Mouse (Mus musculus): ENCODE results near the gene Litaf.
"Not testable (repeated sequence)": the region's sequence is repeated elsewhere in the genome, so short reads cannot be mapped to it uniquely, and the experiment has no call there.

Litaf gene

DNA sequence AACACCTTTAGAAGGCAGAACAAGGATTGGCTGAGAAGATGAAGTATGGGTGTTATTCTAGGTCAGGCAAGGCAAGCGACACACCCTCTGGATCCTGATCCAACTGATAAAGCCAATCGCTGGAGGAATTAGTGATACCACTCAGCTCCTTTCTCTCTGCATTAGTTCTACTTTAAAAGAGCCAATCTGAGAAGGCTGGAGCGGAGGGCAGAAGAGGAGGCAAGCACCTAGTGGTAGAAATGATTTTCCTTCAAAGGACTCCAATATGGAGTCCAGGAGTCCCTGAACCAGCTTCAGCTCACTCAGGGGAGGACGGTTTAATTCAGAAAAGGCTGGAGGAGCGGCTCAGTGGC lies 74.2 kb downstream of the Litaf start:
- no peak for DNase-seq (ENCODE audit: low read depth, low spot score)

DNA sequence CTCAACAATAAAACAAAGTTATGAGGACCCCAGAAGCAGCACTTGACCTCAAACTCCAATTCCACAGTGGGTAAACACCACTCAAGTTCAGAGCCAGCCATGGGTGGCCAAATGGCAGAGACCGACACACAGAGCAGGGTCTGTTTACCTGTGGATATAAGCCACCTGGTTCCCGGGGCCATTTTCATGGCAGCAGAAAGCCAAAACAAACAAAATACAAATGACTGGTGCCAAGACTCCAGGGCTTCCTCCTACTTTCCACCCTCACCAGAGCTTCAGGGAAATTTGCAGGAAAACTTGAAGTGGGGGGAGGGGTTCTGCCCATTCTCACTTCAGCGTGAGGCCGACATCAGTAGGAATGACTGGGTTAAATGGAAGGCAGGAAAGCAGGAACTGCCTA lies 75.2 kb downstream of the Litaf start:
- no peak for DNase-seq (ENCODE audit: low read depth, low spot score)

DNA sequence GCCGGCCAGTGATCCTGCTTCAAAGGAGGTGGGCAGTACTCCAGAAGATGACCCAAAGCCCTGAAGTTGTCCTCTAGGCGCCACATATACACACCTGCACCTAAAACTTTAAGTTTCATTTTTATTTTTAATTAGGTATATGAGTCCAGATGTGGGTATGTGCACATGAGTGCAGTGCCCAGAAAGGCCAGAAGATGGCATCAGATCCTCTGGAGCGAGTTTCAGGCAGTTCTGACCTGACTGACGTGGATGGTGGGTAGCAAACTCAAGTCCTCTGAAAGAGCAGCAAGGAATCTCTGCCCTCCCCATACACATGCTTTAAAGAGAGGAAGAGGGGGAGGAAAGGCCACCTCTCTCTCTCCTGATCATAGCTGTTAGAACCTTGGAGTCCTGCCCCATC lies 76.1 kb downstream of the Litaf start:
- DNase-seq (ENCODE audit: low read depth, low spot score) = no peak

DNA sequence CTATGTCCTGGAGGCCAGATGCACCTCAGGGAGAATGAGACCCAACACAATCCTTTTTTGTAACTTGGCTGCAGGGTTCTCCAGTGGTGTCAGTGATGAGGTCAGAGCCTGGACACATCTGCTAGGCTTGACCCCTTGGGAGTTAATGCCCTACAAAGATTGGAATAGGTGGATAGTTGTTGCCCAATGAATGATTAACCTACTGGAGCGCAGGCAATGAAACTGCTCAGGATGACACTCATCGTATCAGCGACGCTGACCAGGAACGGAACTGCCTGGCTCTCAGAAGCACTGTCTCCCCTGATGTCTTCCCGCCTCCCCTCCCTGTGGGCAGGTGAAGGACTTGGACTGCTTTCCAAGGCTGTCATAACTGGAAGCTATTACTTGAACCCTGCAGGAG lies 76.6 kb downstream of the Litaf start:
- DNase-seq (ENCODE audit: low read depth, low spot score) = no peak

DNA sequence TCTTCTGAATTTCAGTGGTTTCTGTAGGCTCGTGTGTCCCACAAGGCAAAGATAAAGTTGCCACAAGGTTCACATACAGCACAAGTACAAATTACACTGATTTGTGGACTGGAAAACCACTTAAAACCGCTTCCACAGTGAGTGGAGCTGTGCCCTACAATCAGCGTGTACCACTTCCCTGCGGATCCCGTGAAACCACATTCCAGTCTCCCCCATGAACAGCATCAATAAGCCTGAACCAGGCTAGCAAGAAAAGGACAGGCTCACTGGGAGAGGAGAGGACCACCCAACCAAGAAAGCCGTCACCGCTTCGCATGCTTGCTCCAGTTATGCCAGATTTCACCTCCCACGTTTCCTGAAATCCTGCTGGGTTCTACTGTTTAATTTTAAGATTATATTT lies 77.7 kb downstream of the Litaf start:
- DNase-seq (ENCODE audit: low read depth, low spot score) = no peak

DNA sequence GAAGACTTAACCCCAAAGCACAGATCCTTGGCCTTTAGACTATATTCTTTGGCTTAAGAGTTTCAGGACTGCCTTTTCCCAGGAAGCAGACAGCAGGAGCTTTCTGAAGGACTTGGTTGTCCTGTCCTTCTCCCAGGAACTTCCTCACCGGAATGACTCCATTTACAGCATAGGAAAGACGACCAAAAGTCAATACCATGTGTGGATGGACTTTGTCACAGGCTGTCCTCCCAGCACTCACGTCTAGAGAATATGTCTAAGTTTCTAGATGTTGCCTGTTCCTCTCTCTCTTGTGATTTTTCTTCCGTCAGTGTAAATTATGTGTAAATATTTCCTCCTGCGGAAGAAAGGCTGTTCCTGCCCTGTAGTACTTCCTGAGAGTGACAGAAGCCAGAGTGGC lies 81.4 kb downstream of the Litaf start:
- no peak for DNase-seq (ENCODE audit: low read depth, low spot score)

DNA sequence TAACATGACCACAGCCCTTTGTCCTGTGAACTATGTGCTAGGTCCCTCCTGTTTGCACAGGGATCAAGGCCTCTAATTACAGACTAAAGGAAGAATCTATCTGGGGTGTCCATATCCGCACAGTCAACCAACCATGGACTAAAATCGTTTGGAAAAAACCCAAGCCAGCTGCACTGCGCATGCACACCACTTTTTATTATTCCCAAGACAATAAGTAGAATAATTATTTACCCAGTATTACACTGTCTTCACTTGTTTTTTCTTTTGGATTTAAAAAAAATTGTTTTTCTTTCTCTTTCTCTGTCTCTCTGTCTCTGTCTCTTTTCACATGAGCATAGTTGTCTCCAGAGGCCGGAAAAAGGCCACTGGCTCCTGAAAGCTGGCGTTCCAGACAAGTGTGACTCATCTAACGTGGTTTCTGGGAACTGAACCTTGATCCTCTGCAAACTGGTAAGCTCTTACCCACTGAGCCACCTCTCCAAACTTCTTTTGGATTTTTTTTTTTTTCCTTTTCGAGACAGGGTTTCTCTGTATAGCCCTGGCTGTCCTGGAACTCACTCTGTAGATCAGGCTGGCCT lies 84.4 kb downstream of the Litaf start:
- DNase-seq (ENCODE audit: low read depth, low spot score) = no peak

DNA sequence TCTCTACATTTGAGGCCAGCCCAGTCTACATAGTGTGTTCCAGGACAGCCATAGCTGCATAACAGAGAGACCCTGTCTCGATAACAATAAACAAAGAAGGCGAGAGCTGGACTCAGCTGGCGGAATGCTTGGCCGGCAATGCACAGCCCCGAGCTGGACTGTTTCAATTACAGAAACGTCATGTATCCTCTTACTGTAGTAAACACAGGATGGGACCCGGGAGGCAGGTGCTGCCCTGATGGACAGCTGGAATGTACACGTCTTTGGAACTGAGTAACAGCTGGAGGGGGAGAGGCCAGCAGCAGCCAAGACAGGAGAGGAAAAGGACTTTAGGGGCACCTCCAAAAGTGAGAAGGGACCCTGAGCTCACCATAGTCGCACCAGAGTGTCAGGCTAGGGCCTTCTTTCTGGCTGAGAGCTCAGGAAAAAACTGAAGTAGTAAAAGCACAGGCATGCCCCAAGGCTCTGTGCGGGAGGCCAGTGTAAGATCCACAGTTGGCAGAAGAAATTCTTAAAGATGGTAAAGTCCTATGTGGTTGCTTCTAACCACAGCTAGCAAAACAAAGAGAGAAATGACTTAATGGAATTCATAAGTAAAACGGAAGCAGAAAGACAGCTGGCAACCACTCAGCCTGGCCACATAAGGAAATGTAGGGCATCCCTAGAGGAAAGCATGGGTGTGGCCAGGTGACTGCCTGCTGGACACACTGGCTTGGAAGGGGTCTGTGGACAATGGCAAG lies 86.7 kb downstream of the Litaf start:
- DNase-seq (ENCODE audit: low read depth, low spot score) = no peak

DNA sequence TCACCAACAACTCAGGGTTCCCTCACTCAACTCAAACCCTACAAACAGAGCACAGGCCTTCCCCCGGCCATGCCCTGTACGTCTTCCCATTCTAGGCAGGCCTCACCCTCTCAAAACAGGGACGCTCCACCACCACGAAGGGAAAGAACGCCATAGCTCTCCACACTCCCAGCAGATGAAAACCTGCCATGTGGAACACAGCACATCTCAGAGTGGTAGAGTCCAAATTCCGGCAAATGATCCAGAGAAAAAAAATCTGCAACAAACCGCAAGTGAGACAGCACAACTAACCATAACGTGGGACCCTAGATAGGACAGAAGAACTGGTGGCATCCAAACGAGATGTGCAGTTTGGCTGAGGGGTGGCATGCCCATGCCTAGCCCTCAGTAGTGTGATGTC lies 88.1 kb downstream of the Litaf start:
- no peak for DNase-seq (ENCODE audit: low read depth, low spot score)

DNA sequence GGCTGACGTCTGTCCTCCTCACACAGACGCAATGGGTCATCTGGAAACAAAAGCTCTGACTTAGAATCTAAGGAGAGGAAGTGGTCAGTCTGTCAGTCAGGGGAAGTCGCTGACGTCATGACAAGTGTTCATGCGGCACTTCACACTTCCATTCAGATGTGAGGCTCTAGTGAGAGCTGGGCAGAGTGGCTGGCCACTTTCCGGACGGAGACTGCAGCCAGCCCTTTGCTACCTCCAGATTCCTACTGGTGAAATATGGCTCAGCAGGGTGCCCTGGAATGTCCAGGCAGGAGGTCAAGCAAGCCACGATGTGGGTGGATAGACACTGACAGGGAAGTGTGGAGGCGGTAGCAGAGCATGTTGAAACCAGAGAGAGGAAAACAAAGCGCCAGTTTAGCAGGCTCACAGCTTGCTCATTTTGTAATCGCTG lies 89.7 kb downstream of the Litaf start:
- no peak for DNase-seq (ENCODE audit: low read depth, low spot score)

DNA sequence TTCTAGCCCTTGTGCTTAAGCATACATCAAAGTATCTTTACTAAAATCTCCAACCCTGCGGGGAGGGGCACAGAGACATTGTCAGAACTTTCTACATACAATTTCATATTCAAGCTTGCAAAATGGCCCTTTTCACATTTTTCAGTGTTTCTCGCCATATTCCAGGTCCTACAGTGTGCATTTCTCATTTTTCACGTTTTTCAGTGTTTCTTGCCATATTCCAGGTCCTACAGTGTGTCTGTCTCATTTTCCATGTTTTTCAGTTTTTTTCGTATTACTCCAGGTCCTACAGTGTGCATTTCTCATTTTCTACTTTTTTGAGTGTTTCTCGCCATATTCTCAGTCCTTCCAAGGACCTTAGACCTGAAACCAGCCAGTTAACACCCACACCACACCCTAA lies 91.0 kb downstream of the Litaf start:
- no peak for DNase-seq (ENCODE audit: low read depth, low spot score)

DNA sequence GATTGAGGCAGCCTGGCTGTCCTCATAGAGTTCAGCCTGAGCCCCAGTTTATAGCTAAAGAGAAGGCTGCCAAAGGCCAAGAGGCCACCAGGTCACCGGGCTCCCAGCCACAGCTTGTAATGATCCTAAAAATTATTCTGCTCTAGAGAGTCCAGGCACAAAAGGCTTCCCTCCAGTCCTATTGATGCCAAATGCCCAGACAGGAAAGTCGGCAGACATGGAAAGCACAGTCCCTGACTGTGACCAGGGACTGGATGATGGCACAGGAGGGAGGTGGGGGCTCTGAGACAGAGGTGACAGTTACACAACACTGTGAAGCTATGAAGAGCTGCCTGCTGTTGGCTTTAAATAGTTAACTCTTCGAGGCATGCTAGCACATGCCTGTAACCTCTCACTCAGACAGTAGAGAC lies 91.9 kb downstream of the Litaf start:
- no peak for DNase-seq (ENCODE audit: low read depth, low spot score)

DNA sequence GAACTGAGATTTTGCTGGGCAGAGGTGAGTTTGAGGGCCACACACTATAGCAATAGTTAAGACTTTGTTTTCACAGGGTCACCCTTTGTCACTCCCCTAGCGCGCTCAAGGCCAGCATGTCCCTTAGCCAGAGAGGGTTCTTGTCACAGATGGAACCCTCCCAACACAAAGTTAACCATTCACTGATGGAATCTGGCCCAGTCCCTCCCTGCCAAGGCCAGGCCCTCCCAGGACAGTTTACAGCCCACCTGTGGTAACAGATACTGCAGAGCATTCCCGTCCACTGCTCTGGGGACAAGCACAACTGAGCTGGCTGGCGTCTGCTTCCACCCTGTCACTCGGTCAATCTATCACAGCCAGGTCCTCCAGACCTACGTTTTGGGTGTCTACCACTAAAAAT lies 93.7 kb downstream of the Litaf start:
- no peak for DNase-seq (ENCODE audit: low read depth, low spot score)

DNA sequence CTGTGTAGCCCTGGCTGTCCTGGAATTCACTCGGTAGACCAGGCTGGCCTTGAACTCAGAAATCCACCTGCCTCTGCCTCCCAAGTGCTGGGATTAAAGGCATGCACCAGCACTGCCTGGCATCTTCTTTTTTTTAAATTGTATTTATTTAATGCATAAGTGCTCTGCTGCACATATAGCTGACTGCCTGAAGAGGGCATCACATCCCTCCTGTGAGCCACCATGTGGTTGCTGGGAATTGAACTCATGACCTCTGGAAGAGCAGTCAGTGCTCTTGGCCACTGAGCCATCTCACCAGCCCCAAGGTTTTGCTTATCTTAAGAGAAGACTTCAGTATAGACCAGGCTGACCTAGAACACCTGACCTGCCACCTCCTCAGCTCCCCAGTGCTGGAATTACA lies 96.0 kb downstream of the Litaf start:
- not testable (repeated sequence) for DNase-seq (ENCODE audit: low read depth, low spot score)

DNA sequence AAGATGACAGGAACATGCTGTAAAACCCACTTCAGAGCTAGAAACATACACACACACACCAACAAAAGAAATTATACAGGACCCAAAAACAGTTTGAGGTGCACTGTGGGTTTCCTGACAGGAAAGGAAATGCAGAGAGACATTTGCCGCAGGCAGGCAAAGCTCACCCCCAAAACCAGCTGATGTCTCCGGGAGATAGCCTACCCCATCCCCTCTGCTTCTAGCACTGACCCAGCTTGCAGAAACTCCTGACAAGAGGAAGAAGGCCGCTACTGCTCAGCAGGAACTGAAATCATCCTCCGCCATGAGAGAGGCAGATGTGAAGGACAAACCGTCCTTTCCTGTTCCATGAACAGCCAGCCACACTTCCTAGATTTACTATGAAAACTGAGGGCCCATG lies 96.6 kb downstream of the Litaf start:
- DNase-seq (ENCODE audit: low read depth, low spot score) = no peak

DNA sequence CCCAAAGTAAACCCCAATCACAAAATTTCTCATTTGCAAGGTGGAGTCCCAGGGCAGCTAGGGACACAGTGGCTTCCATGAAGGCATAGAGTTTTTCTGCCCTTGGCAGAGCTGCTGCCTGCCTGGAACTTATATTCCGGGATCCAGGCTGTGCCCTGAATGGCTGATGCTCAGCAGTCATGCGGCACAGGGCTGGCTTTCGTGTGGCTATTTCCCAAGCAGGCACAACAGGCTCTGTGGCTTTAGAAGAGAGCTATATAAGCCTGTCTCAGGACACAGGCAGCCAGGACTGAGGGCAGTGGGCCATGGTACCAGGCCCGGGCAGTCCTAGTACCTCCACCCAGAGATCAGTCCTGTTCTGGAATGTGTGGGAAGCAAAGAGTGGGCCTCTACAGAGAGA lies 97.7 kb downstream of the Litaf start:
- no peak for DNase-seq (ENCODE audit: low read depth, low spot score)

DNA sequence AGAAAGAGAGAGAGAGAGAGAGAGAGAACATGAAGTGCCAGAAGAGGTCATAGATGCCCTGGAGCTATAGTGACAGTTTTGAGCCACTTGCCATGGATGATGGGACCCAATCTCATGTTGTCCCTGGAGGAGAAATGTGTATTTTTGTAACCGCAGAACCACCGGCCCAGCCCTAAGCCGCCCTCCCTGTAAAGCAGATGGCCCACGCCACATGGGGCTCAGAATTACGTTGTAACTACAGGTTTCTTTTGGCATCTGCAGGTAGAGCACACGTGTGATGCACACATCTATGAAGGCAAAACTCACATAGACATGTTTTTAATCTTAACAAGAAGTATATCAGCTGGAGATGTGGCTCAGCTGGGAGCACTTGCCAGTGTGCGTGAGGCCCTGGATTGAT lies 98.2 kb downstream of the Litaf start:
- DNase-seq (ENCODE audit: low read depth, low spot score) = no peak

DNA sequence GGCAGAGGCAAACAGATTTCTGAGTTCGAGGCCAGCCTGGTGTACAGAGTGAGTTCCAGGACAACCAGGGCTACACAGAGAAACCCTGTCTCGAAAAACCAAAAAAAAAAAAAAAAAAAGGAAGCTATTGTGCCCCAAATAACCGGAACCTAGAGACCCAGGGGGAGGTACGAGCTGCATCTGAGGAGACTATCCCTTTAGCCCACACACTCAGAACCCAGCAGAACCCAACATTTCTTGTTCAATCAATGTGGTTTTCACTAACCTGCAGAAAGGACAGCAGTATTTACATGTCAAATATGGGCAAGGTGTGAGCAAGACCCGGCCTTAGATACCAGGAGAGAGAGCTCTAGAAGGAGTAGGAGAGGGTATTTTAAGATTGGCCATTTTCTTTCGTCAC lies 98.9 kb downstream of the Litaf start:
- no peak for DNase-seq (ENCODE audit: low read depth, low spot score)

DNA sequence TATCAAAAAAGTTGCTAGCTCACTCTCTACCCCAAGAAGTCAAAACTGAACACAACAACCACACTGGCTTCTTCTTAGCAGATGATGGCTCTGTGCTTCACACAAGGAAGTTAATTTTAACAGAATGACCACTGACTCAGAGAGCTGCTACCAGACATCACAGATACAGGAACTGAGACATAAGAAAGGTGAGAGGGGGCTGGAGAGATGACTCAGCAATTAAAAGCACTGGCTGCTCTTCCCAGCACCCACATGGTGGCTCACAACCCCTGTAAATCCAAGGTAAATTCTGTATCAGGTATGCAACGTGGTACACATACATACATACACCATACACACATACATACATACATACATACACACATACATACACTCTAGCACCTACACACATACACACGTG lies 100.9 kb downstream of the Litaf start:
- no peak for DNase-seq (ENCODE audit: low read depth, low spot score)

DNA sequence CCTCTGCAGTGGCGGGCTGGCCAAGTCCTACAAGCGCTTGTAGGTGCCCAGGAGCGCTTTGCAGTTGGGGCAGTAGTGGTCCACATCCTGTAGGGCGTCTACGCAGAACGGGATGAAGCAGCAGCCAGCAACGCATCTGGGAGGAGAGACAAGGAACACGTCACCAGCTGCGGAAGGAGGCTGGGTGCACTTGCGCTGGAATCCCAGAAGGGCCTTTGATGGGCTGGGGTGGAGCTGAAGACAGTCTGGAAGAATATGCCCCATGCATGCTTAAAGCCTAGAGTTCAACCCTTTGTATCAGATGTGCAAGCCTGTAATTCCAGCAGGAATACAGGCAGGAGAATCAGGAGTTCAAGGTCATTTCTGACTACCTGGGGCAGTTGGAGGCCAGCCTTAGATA lies 105.0 kb downstream of the Litaf start:
- DNase-seq (ENCODE audit: low read depth, low spot score) = no peak

DNA sequence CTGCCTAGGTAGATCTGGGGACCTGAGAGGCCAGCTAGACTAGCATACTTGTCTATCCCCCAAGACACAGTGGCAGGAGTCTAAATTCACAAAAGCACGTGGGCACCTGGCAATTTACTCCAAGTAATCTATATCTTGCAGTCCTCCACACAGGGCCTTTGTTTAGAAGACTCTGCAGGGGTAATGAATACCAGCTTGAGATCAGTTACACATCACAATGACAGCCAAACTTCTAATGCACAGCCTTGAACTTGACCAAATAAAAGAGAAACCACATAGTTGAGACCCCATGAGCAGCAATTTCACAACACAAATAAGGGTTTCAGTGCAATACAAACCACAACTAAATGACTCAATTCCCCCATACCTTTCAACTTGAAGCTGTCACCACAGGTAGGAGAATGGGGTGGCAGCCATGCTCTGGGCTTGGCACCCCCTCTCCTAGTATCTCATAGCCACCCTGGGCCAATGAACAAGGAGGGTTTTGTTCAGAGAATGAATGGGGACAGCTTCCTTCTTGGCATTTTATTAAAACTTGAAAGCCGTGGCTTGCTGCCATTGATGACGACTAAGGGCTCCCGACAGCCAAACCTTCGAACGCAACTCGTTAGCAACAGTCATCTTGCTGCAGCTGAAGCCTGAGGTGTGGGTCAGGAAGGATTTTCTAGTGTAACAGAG lies 107.1 kb downstream of the Litaf start:
- peak; percentile 26 for DNase-seq (ENCODE audit: low read depth, low spot score)

DNA sequence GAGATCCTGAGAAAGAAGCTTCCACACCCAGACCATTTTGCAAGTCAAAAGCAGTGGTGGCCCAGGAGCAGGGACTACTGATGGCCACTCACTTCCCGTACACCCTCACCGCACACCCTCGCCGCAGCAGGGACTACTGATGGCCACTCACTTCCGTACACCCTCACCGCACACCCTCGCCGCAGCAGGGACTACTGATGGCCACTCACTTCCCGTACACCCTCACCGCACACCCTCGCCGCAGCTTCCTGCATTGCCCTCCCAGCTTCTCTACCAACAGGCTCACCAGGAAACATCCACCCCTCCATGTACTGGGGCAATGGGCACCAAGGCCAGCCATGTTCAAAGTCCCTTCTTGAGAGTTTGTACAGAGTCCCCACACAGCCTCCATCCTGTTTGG lies 107.7 kb downstream of the Litaf start:
- DNase-seq (ENCODE audit: low read depth, low spot score) = not testable (repeated sequence)

DNA sequence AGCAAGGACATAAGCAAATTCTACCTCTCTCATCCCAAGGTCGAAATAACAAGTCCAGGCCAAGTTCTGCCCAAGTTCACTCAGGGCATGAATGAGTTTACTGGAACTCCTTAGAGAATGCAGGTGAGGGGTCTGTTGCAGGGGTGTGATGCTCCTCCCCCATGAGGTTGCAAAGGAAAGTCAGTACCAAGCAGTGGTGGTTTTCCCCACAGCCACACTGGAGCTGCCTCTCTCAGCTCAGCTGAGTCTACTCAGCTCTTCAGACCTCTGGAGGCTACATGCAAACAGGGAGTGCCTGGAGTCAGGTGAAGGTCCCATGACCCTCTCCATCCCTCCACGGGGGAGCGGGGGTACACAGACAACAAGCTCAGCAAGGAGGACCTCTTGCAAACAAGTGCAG lies 108.2 kb downstream of the Litaf start:
- DNase-seq (ENCODE audit: low read depth, low spot score) = no peak
